Mouse (Mus musculus) stomach, postnatal 0 days (tissue): ENCODE measurements around the gene Chmp6.

Source experiments
- CTCF ChIP-seq: IDR thresholded peaks from 2 replicates; pipeline ENCODE4 v1.5.1; 2016; ENCODE audit warnings: antibody characterized with exemption, low read depth, mild to moderate bottlenecking, moderate library complexity
- EP300 ChIP-seq: optimal IDR thresholded peaks from 2 replicates; pipeline ENCODE3; 2016; ENCODE audit warnings: antibody characterized with exemption

DNA sequence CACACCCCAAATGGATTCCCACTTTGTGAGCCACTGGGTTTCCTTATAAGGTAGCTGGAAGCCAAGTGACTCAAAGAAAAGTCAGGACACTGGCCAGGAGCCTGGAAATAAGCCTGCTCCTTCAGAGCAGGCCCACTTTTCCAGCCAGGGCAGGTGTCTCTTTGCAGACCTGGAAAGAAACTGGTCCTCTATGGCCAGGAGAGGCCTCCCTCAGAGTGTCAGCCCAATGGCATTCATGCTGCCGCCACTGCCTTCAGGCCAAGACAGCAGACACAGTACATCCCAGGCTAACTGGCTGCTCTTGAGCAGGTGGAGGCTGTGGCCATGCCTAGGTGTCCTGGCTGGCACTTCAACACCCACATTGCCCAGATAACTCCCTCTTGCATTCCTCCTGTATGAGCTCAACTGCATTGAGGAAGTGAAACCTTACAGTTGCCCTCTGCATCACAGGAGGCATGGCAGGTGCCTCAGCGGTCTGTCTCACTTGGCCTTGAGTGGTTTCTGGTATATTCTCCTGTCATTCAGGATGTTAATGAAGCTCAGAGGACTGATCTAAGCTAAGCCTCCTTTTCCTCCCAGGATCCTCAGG lies 41.6 kb downstream of the Chmp6 start:
- TF ChIP-seq CTCF (no peak), EP300 (no peak)
